Mouse (Mus musculus): ENCODE data around the gene Mmp28.

- no peak for TF ChIP-seq EP300 (IDR thresholded peaks at IDR 0.05)
- TF ChIP-seq CTCF (IDR thresholded peaks at IDR 0.05) = no peak
Measured at GRCm38 (mm10) chr11:83432533-83432932, 30.3 kb downstream of the Mmp28 start.

Data from lung, postnatal 0 days (tissue).